Comparison of ENCODE assay signal across 8 mouse cellular contexts in the genomic region with DNA sequence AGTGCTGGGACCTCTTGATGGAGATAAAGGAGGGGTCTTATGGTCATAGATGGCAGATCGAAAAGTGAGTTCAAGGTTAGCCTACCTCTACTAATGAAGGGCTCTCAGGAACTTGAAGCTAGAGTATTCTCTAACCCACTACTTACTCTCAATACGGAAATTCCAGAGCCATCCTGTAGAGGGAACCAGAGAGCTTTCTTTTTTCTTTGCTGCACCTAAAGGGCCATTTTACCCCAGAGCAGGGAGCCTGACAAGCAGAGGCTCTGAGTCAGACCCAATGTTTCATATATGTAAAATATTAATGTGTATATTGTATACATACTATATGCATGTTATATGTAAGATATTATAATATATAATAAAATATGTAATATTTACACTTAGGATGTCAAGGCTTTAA.
DNase-seq lines count a peak whose midpoint lies in the region; TF ChIP-seq lines count a peak whose summit lies in the region.

No protein-coding gene starts in this region.

- H3K36me3 ChIP-seq in C2C12 (ENCODE audit: control insufficient read depth, insufficient read depth) = no peaks in the 10 kb centered on the region
- H3K36me3 ChIP-seq in splenic B cell, adult 2 months (ENCODE audit: control insufficient read depth, insufficient read depth, low read length, poor library complexity, severe bottlenecking) = no peaks in the 10 kb centered on the region

- intact Hi-C loops in gastrocnemius, adult 2 months (cut with DNase I) = loop anchor here (1.0 to 5.0 kb wide), 3 partner anchors 209 to 474 kb away; no protein-coding TSS in a partner anchor
- intact Hi-C loops in gastrocnemius, postnatal 14 days (cut with DNase I; ENCODE audit: low total_unique reads) = loop anchor here (5.0 kb wide), 1 partner anchor 424 kb away; no protein-coding TSS in a partner anchor

- H3ac ChIP-seq in C2C12 (ENCODE audit: control insufficient read depth, insufficient read length, low read depth) = no peak overlapping the region

- no peak overlapping the region for H3K27ac ChIP-seq in gastrocnemius, adult 2 months

- H3K79me3 ChIP-seq in C2C12 (ENCODE audit: low read depth) = no peaks in the 10 kb centered on the region

- no peak for DNase-seq in gastrocnemius, adult 2 months
- DNase-seq in gastrocnemius, postnatal 14 days = no peak
- DNase-seq in c-Kit-positive CD71-negative TER-119-negative erythroid progenitor cells, embryonic 14.5 days (ENCODE audit: low read depth) = peak; percentile 44
- DNase-seq in forelimb bud, embryonic 11.5 days (ENCODE audit: low read depth, low spot score) = peak; percentile 70
- DNase-seq in kidney, postnatal 36 days = peak; percentile 56 to 66
- peak; percentile 66 for DNase-seq in lung, postnatal 14 days
- peak; percentile 1 for DNase-seq in splenic B cell, adult 2 months (ENCODE audit: low read depth, low spot score)

- peaks cover 11% of the 10 kb centered on the region for H3K27me3 ChIP-seq in C2C12 (ENCODE audit: control insufficient read depth, insufficient read depth, insufficient read length)
- H3K27me3 ChIP-seq in splenic B cell, adult 2 months (ENCODE audit: control insufficient read depth, insufficient read depth, low read length, poor library complexity, severe bottlenecking) = no peaks in the 10 kb centered on the region; the same call in 1 of the 2 replicates

- no peak overlapping the region for H3K4me3 ChIP-seq in gastrocnemius, adult 2 months
- no peak overlapping the region for H3K4me3 ChIP-seq in C2C12 (ENCODE audit: insufficient read depth, poor library complexity, severe bottlenecking)

- H3K79me2 ChIP-seq in C2C12 (ENCODE audit: control insufficient read depth, insufficient read depth) = no peaks in the 10 kb centered on the region

- peak; percentile 80 for TF ChIP-seq CTCF in gastrocnemius, adult 2 months (IDR thresholded peaks at IDR 0.05)
- peak; percentile 6 for TF ChIP-seq CTCF in C2C12 (IDR thresholded peaks at IDR 0.05; ENCODE audit: control insufficient read depth, insufficient read depth, insufficient read length)

TF ChIP-seq in C2C12, 6 proteins besides CTCF, POLR2A, EP300 and RAD21:
- TF ChIP-seq MAX (IDR thresholded peaks at IDR 0.05) = no peak
- no peak for TF ChIP-seq CEBPB (IDR thresholded peaks at IDR 0.05; ENCODE audit: low read depth)
- TF ChIP-seq FOSL1 (IDR thresholded peaks at IDR 0.05; ENCODE audit: insufficient read depth, low read length, poor library complexity, severe bottlenecking) = no peak
- TF ChIP-seq MYOD1 (IDR thresholded peaks at IDR 0.05; ENCODE audit: control insufficient read depth, insufficient read length, low read depth) = no peak
- TF ChIP-seq MYOG (IDR thresholded peaks at IDR 0.05; ENCODE audit: control insufficient read depth, extremely low read depth, insufficient read length) = no peak
- TF ChIP-seq USF1 (IDR thresholded peaks at IDR 0.05; ENCODE audit: low read depth) = no peak

Comparison
In these comparisons a context has a peak if more than half of its experiments do, and no peak if none do; other contexts are left out.
1. DNase-seq: peak in c-Kit-positive CD71-negative TER-119-negative erythroid progenitor cells, embryonic 14.5 days (single experiment), forelimb bud, embryonic 11.5 days (single experiment), kidney, postnatal 36 days (2 of 2), lung, postnatal 14 days (single experiment) and splenic B cell, adult 2 months (single experiment); none in gastrocnemius, adult 2 months (single experiment) and gastrocnemius, postnatal 14 days (single experiment).